Mouse (Mus musculus) spleen, postnatal 36 days (tissue): ENCODE measurements around the gene Olfr224.

Experiments used
- DNase-seq, 2 experiments: peaks; one replicate each; pipeline ENCODE4 v3.0.0; 2022; ENCODE audit warnings: low spot score in 2 of 2, mixed read lengths in 1 of 2

The Olfr224 gene

GRCm38 (mm10) chr11:58518916-58519315 lies 51.4 kb downstream of the Olfr224 start:
- DNase-seq = peak; percentile 77 to 80
